Mouse (Mus musculus) lung, embryonic 14.5 days (tissue): ENCODE measurements around the gene Mctp2. TPM values are rescaled to one million over a fixed set of nuclear protein-coding genes. Genes with fewer than 3 reads are reported as not detected.
"Not testable (repeated sequence)": the region's sequence is repeated elsewhere in the genome, so short reads cannot be mapped to it uniquely, and the experiment has no call there.

Source experiments
- ATAC-seq: fragments of 200-750 bp; cut with Nextera tagmentation; 2 replicates; pipeline ENCODE4 v1.8.0; 2017; ENCODE audit warnings: mild to moderate bottlenecking, moderate TSS enrichment, moderate library complexity; ENCODE audit not compliant: insufficient read depth
- DNase-seq: peaks from one replicate; pipeline ENCODE4 v3.0.0-alpha.2; 2015
- H3K27ac ChIP-seq: fragments of 300-500 bp; sonication (generic); 2 replicates; pipeline ENCODE4 v1.5.1; 2014; ENCODE audit warnings: low read depth, mild to moderate bottlenecking, moderate library complexity
- H3K27me3 ChIP-seq: fragments of 300-500 bp; sonication (generic); 2 replicates; pipeline ENCODE4 v1.6.1; 2014; ENCODE audit warnings: low read length, control low read depth; ENCODE audit not compliant: insufficient read depth
- H3K36me3 ChIP-seq: fragments of 300-500 bp; sonication (generic); 2 replicates; pipeline ENCODE4 v1.6.1; 2014; ENCODE audit warnings: control low read depth; ENCODE audit not compliant: insufficient read depth
- H3K4me1 ChIP-seq: fragments of 300-500 bp; sonication (generic); 2 replicates; pipeline ENCODE4 v1.6.1; 2014; ENCODE audit warnings: antibody characterized with exemption, control low read depth; ENCODE audit not compliant: insufficient read depth
- H3K4me2 ChIP-seq: fragments of 300-500 bp; sonication (generic); 2 replicates; pipeline ENCODE4 v1.6.1; 2014; ENCODE audit warnings: mild to moderate bottlenecking
- H3K4me3 ChIP-seq: fragments of 300-500 bp; sonication (generic); 2 replicates; pipeline ENCODE4 v1.5.1; 2014; ENCODE audit warnings: low read depth, low read length
- H3K9ac ChIP-seq: fragments of 300-500 bp; sonication (generic); 2 replicates; pipeline ENCODE4 v1.6.1; 2014
- H3K9me3 ChIP-seq: fragments of 300-500 bp; sonication (generic); 2 replicates; pipeline ENCODE4 v1.6.1; 2016; ENCODE audit warnings: low read depth, low read length, control low read depth
- CTCF ChIP-seq: IDR thresholded peaks from 2 replicates; pipeline ENCODE4 v1.5.1; 2016; ENCODE audit warnings: antibody characterized with exemption, low read depth
- WGBS: fragments of 180-500 bp; shearing (Covaris S2); extraction: QIAGEN DNeasy Blood & Tissue Kit; methylation state at CpG from one replicate; pipeline ENCODE4 v1.1.7; 2014; 5-methylcytosine and 5-hydroxymethylcytosine counted together
- polyA plus RNA-seq: library from polyadenylated mRNA; unstranded; fragments of >200 nt; fragmentation: Nextera tagmentation; extraction: Ambion mirVana; gene quantifications from 2 replicates; pipeline ENCODE4 v1.2.1, GENCODE M21; 2014

Mctp2 gene
- polyA plus RNA-seq, 1 experiment from 2014 or later: 2.8 TPM

DNA sequence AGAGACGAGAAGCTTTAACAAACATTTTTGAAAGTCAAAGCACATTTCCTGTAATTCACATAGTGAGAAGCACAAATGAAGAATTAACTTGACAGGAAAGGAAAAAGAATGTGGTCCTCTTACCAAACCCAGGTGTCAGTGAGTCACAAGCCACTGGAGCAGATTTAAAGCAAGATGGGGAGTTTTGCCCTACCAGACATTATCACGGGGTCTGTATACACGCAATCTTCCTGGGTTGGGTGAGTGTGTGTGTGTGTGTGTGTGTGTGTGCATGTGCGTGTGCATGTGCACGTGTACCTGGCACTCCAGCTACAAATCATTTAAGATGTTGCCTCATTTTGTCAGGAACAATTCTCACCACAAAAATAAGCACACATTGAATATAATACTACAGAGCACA is 30.9 kb downstream of the Mctp2 start:
- H3K27ac ChIP-seq: no peak overlapping the region
- H3K4me2 ChIP-seq: no peak overlapping the region
- DNase-seq: no peak
- no peaks in the 10 kb centered on the region for H3K36me3 ChIP-seq
- no peaks in the 10 kb centered on the region for H3K9me3 ChIP-seq
- no peak overlapping the region for H3K9ac ChIP-seq
- H3K4me1 ChIP-seq: no peaks in the 10 kb centered on the region
- no peak overlapping the region for H3K4me3 ChIP-seq
- WGBS: 73% methylated on average over 5 of the region's 5 CpGs
- no peak for TF ChIP-seq CTCF
- no peak for ATAC-seq
- H3K27me3 ChIP-seq: no peaks in the 10 kb centered on the region

DNA sequence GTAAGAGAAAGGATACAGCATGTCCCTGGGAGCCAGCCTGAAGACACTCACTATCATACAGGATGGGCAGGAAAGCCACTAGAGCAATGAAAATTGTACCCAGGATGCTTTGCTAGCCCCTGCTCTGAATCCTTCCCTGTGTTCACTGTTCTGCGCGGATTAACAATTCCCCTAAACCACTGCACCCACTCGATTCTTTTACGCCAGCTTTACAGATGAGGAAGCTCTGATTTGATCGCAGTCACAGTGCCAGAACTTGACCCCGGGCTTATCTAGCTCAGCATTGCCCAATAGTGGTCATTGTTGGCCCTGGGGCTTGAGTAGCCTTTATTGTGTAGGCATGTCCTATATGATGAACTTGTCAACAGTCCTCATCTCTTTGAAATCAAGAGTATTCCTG is 34.9 kb downstream of the Mctp2 start:
- Histone ChIP-seq H3K4me2 (no peak overlapping the region), H3K27me3 (no peaks in the 10 kb centered on the region), H3K4me3 (no peak overlapping the region), H3K9ac (no peak overlapping the region), H3K36me3 (no peaks in the 10 kb centered on the region), H3K4me1 (no peaks in the 10 kb centered on the region), H3K9me3 (no peaks in the 10 kb centered on the region), H3K27ac (no peak overlapping the region)
- 84% methylated on average over 6 of the region's 6 CpGs for WGBS
- ATAC-seq (no peak), DNase-seq (no peak)
- TF ChIP-seq CTCF: no peak

DNA sequence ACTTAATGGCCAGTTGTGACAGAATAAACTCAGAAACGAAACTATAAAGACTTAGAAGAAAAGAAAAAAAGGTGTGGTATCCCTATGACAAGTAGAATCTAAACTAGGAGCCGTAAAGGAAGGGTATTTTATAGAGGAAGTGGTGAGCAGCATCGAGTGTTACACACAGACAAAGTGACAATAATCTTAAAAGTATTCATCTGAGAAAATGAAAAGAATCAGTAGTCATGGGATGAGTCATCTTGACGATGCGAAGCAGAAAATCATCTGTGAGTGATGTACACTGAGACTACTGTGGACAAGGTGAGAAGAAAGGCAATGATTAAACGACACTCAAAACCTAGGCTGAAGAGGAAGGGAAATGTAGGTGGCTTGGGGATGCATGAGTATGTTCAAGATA is 36.4 kb downstream of the Mctp2 start:
- no peaks in the 10 kb centered on the region for H3K4me1 ChIP-seq
- H3K4me2 ChIP-seq: no peak overlapping the region
- H3K9me3 ChIP-seq: no peaks in the 10 kb centered on the region
- no peaks in the 10 kb centered on the region for H3K36me3 ChIP-seq
- H3K27ac ChIP-seq: no peak overlapping the region
- no peak overlapping the region for H3K4me3 ChIP-seq
- TF ChIP-seq CTCF: no peak
- no peak for ATAC-seq
- no peaks in the 10 kb centered on the region for H3K27me3 ChIP-seq
- no peak overlapping the region for H3K9ac ChIP-seq
- WGBS: 68% methylated on average over 6 of the region's 6 CpGs
- no peak for DNase-seq

DNA sequence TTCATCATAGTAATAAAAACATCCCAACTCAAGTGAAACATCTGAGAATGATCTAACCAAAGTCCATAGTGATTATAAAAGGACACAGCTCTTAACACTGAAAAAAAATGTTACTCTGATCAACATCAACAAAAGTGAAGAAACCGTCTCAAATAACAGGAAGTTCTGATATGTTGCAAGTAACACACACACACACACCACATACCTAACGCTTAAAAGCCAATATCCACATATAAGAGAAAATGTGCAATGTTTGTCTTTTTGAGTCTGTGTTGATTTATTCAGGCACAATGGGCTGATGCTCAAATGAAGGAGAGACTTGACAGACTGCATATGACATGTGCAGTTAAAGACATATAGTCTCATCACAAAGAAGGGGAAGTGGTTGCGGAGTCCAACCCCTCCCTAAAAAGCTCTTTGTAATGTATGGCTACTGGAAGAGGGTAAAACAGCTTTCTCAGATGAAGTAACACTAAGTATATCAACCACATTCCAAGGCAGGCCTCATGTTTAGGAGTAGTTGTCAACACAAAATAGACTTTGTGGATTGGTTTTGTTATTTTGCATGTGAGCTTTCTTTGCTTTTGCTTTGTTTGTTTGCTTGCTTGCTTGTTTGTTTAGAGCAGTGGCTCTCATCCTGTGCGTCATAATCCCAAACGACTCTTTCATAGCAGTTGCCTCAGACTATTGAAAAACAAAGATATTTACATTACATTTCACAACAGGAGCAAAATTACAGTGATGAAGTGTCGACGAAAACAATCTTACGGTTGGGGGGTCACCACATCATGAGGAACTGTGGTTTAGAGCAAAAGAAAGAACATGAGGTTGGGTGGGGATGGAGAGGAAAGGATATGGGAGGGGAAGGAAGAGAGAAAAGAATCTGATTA is 45.4 kb downstream of the Mctp2 start:
- 58% methylated on average over 8 of the region's 8 CpGs for WGBS
- peak; percentile 80 for ATAC-seq

DNA sequence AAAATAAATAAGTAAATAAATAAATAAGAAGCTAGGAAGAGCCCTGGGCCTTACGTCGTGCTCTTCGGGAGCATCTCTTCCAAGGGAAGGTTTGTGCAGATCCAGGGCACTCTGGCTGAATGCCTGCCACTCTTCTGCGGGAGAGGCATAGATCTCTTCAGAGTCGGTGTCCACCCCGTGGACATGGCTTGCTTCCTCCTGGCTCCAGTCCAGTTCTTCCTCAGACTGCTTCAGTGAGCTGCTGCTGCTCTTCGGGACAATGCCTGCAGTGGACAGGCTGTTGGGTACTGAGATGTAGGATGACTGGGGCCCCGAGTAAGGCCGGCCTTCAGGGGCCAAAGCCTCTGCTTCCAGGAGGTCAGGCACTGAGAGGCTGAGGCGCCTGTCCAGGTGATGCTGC is 47.4 kb downstream of the Mctp2 start:
- ATAC-seq: no peak
- 85% methylated on average over 10 of the region's 10 CpGs for WGBS
- H3K9ac ChIP-seq: no peak overlapping the region
- no peak overlapping the region for H3K4me2 ChIP-seq
- no peaks in the 10 kb centered on the region for H3K4me1 ChIP-seq
- H3K9me3 ChIP-seq: no peaks in the 10 kb centered on the region
- no peak overlapping the region for H3K27ac ChIP-seq
- no peaks in the 10 kb centered on the region for H3K27me3 ChIP-seq
- no peak for TF ChIP-seq CTCF
- DNase-seq: peak; percentile 35
- H3K4me3 ChIP-seq: no peak overlapping the region
- no peaks in the 10 kb centered on the region for H3K36me3 ChIP-seq

More for the DNA sequence above, 45.4 kb downstream of the Mctp2 start:
- Histone ChIP-seq H3K4me1 (no peaks in the 10 kb centered on the region), H3K27me3 (no peaks in the 10 kb centered on the region), H3K9me3 (no peaks in the 10 kb centered on the region), H3K4me3 (no peak overlapping the region), H3K9ac (no peak overlapping the region), H3K27ac (0 out of 2 replicates have a peak overlapping the region, but pooled peaks have one; percentile 9), H3K36me3 (no peaks in the 10 kb centered on the region), H3K4me2 (no peak overlapping the region)
- DNase-seq: peak; percentile 68
- TF ChIP-seq CTCF: no peak

DNA sequence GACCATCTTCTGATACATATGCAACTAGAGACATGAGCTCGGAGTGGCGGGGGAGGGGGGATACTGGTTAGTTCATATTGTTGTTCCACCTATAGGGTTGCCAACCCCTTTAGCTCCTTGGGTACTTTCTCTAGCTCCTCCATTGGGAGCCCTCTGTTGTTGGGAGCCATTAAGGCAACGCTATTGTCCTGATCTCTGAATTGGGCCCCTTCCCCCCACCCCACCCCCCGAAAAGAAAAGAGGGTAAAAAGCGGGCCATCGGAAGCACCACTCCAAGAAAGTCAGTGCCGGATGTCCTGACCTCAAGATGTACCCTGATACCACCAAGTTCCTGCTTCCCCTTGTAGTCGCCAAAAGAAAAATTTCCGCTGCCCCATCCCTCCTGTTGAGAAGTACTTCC is 56.1 kb downstream of the Mctp2 start:
- H3K9ac ChIP-seq, ATAC-seq: not testable (repeated sequence)

DNA sequence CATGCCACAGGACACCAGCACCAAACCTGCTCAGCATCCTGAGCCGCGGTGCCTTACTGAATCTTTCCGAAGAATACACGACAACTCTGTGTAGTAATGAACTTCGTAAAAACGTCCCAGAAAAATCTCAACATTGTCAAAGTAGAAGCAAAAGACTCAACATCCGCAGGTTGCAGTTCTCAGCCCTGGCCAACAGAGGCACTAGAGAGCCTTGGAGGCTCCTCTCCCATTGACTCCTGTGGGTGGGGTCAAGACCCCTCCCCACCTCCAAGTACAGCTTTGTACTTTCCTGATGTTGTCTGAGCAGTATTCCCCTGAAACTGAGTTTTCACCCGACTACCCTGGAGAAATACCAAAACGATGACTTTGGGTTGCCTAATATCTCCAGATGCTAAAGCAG is 65.1 kb downstream of the Mctp2 start:
- Histone ChIP-seq H3K4me2 (no peak overlapping the region), H3K27me3 (no peaks in the 10 kb centered on the region), H3K9me3 (no peaks in the 10 kb centered on the region), H3K9ac (no peak overlapping the region), H3K36me3 (no peaks in the 10 kb centered on the region), H3K27ac (no peak overlapping the region), H3K4me3 (no peak overlapping the region), H3K4me1 (no peaks in the 10 kb centered on the region)
- ATAC-seq (no peak), DNase-seq (no peak)
- 93% methylated on average over 9 of the region's 9 CpGs for WGBS
- TF ChIP-seq CTCF: peak; percentile 31; the same call in 1 of the 2 replicates

More for the DNA sequence above, 56.1 kb downstream of the Mctp2 start:
- not testable (repeated sequence) for H3K9me3 ChIP-seq, H3K27ac ChIP-seq, H3K4me1 ChIP-seq, H3K4me2 ChIP-seq, H3K36me3 ChIP-seq, H3K27me3 ChIP-seq, DNase-seq, H3K4me3 ChIP-seq
- 96% methylated on average over 8 of the region's 9 CpGs for WGBS
